Mouse (Mus musculus) heart, adult 10 weeks (tissue): ENCODE measurements around the gene Ccz1. TPM values are rescaled to one million over a fixed set of nuclear protein-coding genes. Genes with fewer than 3 reads are reported as not detected.

Experiments
- polyA plus RNA-seq: library from polyadenylated mRNA; stranded (reverse); fragments of 350-450 nt; fragmentation: Illumina TruSeq; extraction: RNeasy Lipid Tissue Mini Kit (QIAGEN cat#74804); gene quantifications from one replicate; pipeline ENCODE4 v1.2.3, GENCODE M21; 2014; ENCODE audit warnings: low read depth, low replicate concordance

Ccz1 gene
- polyA plus RNA-seq = 39.1 TPM

DNA sequence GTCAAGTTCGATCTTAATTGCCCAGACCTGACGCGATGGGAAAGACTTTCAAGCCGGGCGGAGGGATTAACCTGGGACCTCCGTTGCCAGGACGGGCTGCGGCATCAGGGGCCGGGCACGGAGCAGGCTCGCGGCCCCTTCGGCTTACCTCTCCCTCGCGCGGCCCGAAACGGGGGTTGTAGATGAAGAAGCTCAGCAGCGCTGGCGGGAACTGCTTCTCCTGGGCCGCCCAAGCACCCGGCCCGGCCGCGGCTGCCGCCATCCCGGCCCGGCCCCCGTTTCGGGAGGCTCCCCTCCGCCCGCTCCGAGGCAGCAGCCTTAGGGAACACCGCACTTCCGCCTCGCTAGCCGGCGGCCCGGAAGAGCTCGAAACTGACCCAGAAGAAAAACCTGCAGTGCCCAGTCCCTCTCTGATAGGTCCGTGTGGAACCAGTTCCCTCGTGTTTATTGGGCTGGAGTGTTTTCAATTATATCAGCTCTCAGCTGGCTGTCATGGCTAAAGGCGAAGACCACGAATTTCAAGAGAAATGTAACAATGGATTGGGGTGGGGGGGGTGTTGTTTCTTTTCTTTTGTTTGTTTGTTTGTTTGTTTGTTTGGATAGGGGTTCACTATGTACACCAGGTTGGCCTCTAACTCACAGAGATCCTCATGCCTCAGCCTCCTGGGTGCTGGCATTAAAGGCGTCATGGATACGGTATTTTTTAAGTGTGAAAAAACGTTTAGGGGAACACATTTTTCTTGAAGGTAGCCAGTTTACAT is at the start of gene Ccz1:
Ccz1 (minus strand) TSS at position 327 of the 761 bp plus-strand sequence.

DNA sequence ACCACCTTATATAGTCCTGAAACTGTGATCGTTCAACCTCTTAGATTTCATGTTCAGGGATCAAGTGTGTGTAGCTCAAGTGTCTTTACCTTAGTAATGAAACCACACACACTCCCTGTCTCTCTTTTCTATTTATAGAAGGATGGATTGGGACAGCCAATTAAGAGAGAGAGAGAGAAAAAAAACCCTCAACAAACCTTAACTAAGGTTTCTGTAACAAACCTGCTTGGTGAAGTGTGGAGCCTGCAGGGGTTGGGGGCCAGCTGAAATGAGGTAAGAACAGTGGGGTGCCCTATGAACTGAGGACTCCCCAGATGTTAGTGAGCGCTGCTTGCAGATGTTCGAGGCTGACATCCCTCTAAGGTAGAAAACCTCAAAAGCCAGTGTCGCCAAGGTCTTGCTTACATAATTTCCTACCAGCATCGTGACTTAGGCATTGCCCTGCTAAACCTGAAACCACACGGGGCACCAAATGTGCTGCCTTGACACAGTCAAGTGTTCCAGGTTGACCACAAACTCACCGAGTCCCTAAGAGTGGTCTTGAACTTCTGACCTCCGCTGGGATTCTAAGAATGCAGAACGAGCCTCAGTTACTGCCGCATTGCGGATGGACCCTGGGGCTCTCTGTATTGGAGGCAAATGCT is 12.1 kb upstream of the Ccz1 start, which contains the start of gene Ocm:
Ocm (minus strand) TSS at position 51 of the 644 bp plus-strand sequence.

Other genes with a start within 250 kb of the Ccz1 start
- gene Eif2ak1, start 197.1 kb downstream of the Ccz1 start, polyA plus RNA-seq = 21.9 TPM
- gene Ankrd61, start 117.2 kb downstream of the Ccz1 start, polyA plus RNA-seq = not detected
- gene Aimp2, start 105.0 kb downstream of the Ccz1 start, polyA plus RNA-seq = 38.9 TPM
- gene Pms2, start 104.9 kb downstream of the Ccz1 start, polyA plus RNA-seq = 2.6 TPM
- gene Gm42421, start 86.7 kb downstream of the Ccz1 start, polyA plus RNA-seq = not detected
- gene Rsph10b, start 81.8 kb downstream of the Ccz1 start, polyA plus RNA-seq = not detected
- not detected for gene Ocm, start 11.8 kb upstream of the Ccz1 start, polyA plus RNA-seq
- gene Lmtk2, start 85.6 kb upstream of the Ccz1 start, polyA plus RNA-seq = 14.1 TPM
- gene Bhlha15, start 175.4 kb upstream of the Ccz1 start, polyA plus RNA-seq = not detected
- 27.0 TPM for gene Tecpr1, start 208.7 kb upstream of the Ccz1 start, polyA plus RNA-seq
- 231 TPM for gene Bri3, start 229.6 kb upstream of the Ccz1 start, polyA plus RNA-seq